Mouse (Mus musculus): Measurements from ENCODE around the gene Rab2b. TPM values are rescaled to one million over a fixed set of nuclear protein-coding genes. Genes with fewer than 3 reads are reported as not detected.

Gene Rab2b
- polyA plus RNA-seq (2015; fragmentation: Nextera tagmentation; extraction: Ambion mirVana): 13.7 and 16.0 TPM in 2 replicates

GRCm38 (mm10) chr14:52278932-52279746 is at the start of gene Rab2b, which contains the start of gene Tox4:
Rab2b (minus strand) TSS chr14:52279545.
Tox4 (plus strand) TSS chr14:52279146.
- H3K27me3 ChIP-seq (replicated peaks): no peaks in the 10 kb centered on the region
- H3K4me3 ChIP-seq (replicated peaks): peak within 1 kb of the TSS; percentile 77
- no peaks in the 10 kb centered on the region for H3K9me3 ChIP-seq
- ATAC-seq: peak; percentile 99
- 0 out of 2 replicates have a peak, but pooled peaks cover 3% of the 10 kb centered on the region for H3K4me1 ChIP-seq (replicated peaks)
- no peaks in the 10 kb centered on the region for H3K36me3 ChIP-seq
- H3K9ac ChIP-seq: peak within 1 kb of the TSS; percentile 87
- peak within 1 kb of the TSS; percentile 89 for H3K27ac ChIP-seq
- peak within 1 kb of the TSS; percentile 67 for H3K4me2 ChIP-seq (replicated peaks)
- WGBS: under 1% methylated on average over 62 of the region's 66 CpGs

- H3K9ac ChIP-seq: peak within 1 kb of the TSS; percentile 17; the same call in 1 of the 2 replicates
These were observed 48.8 kb upstream of the Rab2b start, which contains the start of gene Sall2 for GRCm38 (mm10) chr14:52327910-52328812. Sall2 (minus strand) TSS chr14:52328762.

GRCm38 (mm10) chr14:52327375-52327901 is 48.1 kb upstream of the Rab2b start:
- H3K36me3 ChIP-seq: no peaks in the 10 kb centered on the region
- H3K4me1 ChIP-seq (replicated peaks): peaks cover 5% of the 10 kb centered on the region; the same call in 1 of the 2 replicates
- ATAC-seq: no peak
- WGBS: 4% methylated on average over 14 of the region's 14 CpGs
- no peaks in the 10 kb centered on the region for H3K9me3 ChIP-seq
- peak overlapping the region; percentile 65 for H3K4me2 ChIP-seq (replicated peaks)
- no peak overlapping the region for H3K9ac ChIP-seq
- no peak overlapping the region for H3K27ac ChIP-seq
- H3K27me3 ChIP-seq (replicated peaks): peaks cover 27% of the 10 kb centered on the region
- peak overlapping the region; percentile 31 for H3K4me3 ChIP-seq (replicated peaks)

More at GRCm38 (mm10) chr14:52327910-52328812, 48.8 kb upstream of the Rab2b start, which contains the start of gene Sall2:
- Histone ChIP-seq H3K4me1 (replicated peaks) (peaks cover 5% of the 10 kb centered on the region; the same call in 1 of the 2 replicates), H3K9me3 (no peaks in the 10 kb centered on the region), H3K27me3 (replicated peaks) (peaks cover 27% of the 10 kb centered on the region), H3K36me3 (no peaks in the 10 kb centered on the region), H3K27ac (no peak within 1 kb of the TSS), H3K4me2 (replicated peaks) (peak within 1 kb of the TSS; percentile 65), H3K4me3 (replicated peaks) (peak within 1 kb of the TSS; percentile 31)
- WGBS: 2% methylated on average over 26 of the region's 26 CpGs
- ATAC-seq: no peak

GRCm38 (mm10) chr14:52325890-52326289 is 46.5 kb upstream of the Rab2b start:
- peaks cover 5% of the 10 kb centered on the region; the same call in 1 of the 2 replicates for H3K4me1 ChIP-seq (replicated peaks)
- H3K9me3 ChIP-seq: no peaks in the 10 kb centered on the region
- H3K36me3 ChIP-seq: no peaks in the 10 kb centered on the region
- ATAC-seq: no peak
- 16% methylated on average over 4 of the region's 4 CpGs for WGBS
- H3K27ac ChIP-seq: no peak overlapping the region
- H3K4me2 ChIP-seq (replicated peaks): no peak overlapping the region
- H3K4me3 ChIP-seq (replicated peaks): no peak overlapping the region
- H3K9ac ChIP-seq: no peak overlapping the region
- peaks cover 27% of the 10 kb centered on the region for H3K27me3 ChIP-seq (replicated peaks)

- 60% methylated on average over 6 of the region's 6 CpGs for WGBS
- peaks cover 3% of the 10 kb centered on the region; the same call in 1 of the 2 replicates for H3K27me3 ChIP-seq (replicated peaks)
- H3K4me3 ChIP-seq (replicated peaks): no peak overlapping the region
- H3K4me1 ChIP-seq (replicated peaks): peaks cover 14% of the 10 kb centered on the region; the same call in 1 of the 2 replicates
- no peak overlapping the region for H3K27ac ChIP-seq
- no peak overlapping the region for H3K4me2 ChIP-seq (replicated peaks)
- ATAC-seq: no peak
- H3K9ac ChIP-seq: no peak overlapping the region
- no peaks in the 10 kb centered on the region for H3K36me3 ChIP-seq
- H3K9me3 ChIP-seq: no peaks in the 10 kb centered on the region
These were observed 40.0 kb upstream of the Rab2b start for GRCm38 (mm10) chr14:52319361-52319760.

GRCm38 (mm10) chr14:52316441-52317225 is 37.3 kb upstream of the Rab2b start:
- Histone ChIP-seq H3K4me1 (replicated peaks) (peaks cover 23% of the 10 kb centered on the region; the same call in 1 of the 2 replicates), H3K27ac (peak overlapping the region; percentile 85), H3K36me3 (peaks cover 13% of the 10 kb centered on the region; the same call in 1 of the 2 replicates), H3K4me2 (replicated peaks) (peak overlapping the region; percentile 84), H3K27me3 (replicated peaks) (no peaks in the 10 kb centered on the region), H3K4me3 (replicated peaks) (peak overlapping the region; percentile 73), H3K9me3 (no peaks in the 10 kb centered on the region), H3K9ac (peak overlapping the region; percentile 81)
- ATAC-seq: peak; percentile 74
- 13% methylated on average over 16 of the region's 16 CpGs for WGBS

GRCm38 (mm10) chr14:52315792-52316440 is 36.6 kb upstream of the Rab2b start:
- no peaks in the 10 kb centered on the region for H3K27me3 ChIP-seq (replicated peaks)

GRCm38 (mm10) chr14:52315283-52315780 is 36.0 kb upstream of the Rab2b start:
- Histone ChIP-seq H3K4me2 (replicated peaks) (peak overlapping the region; percentile 84), H3K9me3 (no peaks in the 10 kb centered on the region), H3K27ac (peak overlapping the region; percentile 85), H3K4me3 (replicated peaks) (peak overlapping the region; percentile 73), H3K36me3 (peaks cover 13% of the 10 kb centered on the region; the same call in 1 of the 2 replicates), H3K9ac (peak overlapping the region; percentile 81), H3K27me3 (replicated peaks) (no peaks in the 10 kb centered on the region), H3K4me1 (replicated peaks) (peaks cover 23% of the 10 kb centered on the region; the same call in 1 of the 2 replicates)
- peak; percentile 9 for ATAC-seq
- WGBS: 6% methylated on average over 17 of the region's 17 CpGs

More at GRCm38 (mm10) chr14:52315792-52316440, 36.6 kb upstream of the Rab2b start:
- H3K4me3 ChIP-seq (replicated peaks): peak overlapping the region; percentile 73
- peak overlapping the region; percentile 85 for H3K27ac ChIP-seq
- 1% methylated on average over 31 of the region's 41 CpGs for WGBS
- H3K9ac ChIP-seq: peak overlapping the region; percentile 81
- ATAC-seq: peak; percentile 88
- H3K36me3 ChIP-seq: peaks cover 13% of the 10 kb centered on the region; the same call in 1 of the 2 replicates
- H3K4me2 ChIP-seq (replicated peaks): peak overlapping the region; percentile 84
- peaks cover 23% of the 10 kb centered on the region; the same call in 1 of the 2 replicates for H3K4me1 ChIP-seq (replicated peaks)
- no peaks in the 10 kb centered on the region for H3K9me3 ChIP-seq

- no peaks in the 10 kb centered on the region for H3K27me3 ChIP-seq (replicated peaks)
- no peak overlapping the region; the same call in 1 of the 2 replicates for H3K9ac ChIP-seq
- H3K27ac ChIP-seq: no peak overlapping the region
- H3K4me2 ChIP-seq (replicated peaks): peak overlapping the region; percentile 84
- H3K4me1 ChIP-seq (replicated peaks): peaks cover 23% of the 10 kb centered on the region; the same call in 1 of the 2 replicates
- H3K4me3 ChIP-seq (replicated peaks): peak overlapping the region; percentile 73
- ATAC-seq: no peak
- peaks cover 13% of the 10 kb centered on the region; the same call in 1 of the 2 replicates for H3K36me3 ChIP-seq
- WGBS: 55% methylated on average over 8 of the region's 8 CpGs
- no peaks in the 10 kb centered on the region for H3K9me3 ChIP-seq
These were observed 35.4 kb upstream of the Rab2b start for GRCm38 (mm10) chr14:52314808-52315150.

All from intestine, embryonic 15.5 days (tissue).